Mouse (Mus musculus) midbrain, embryonic 13.5 days (tissue): ENCODE results near the gene Crlf3. TPM values are rescaled to one million over a fixed set of nuclear protein-coding genes. Genes with fewer than 3 reads are reported as not detected.
A peak's percentile ranks its signal among the peaks of the same experiment; 100 is the strongest.
"Not testable (repeated sequence)": the region's sequence is repeated elsewhere in the genome, so short reads cannot be mapped to it uniquely, and the experiment has no call there.

Experiments used
- ATAC-seq: fragments of 200-750 bp; cut with Nextera tagmentation; 2 replicates; pipeline ENCODE4 v1.8.0; 2017; ENCODE audit warnings: mild to moderate bottlenecking, moderate TSS enrichment, moderate library complexity
- H3K27ac ChIP-seq: fragments of 300-500 bp; sonication (generic); 2 replicates; pipeline ENCODE4 v1.5.1; 2015; ENCODE audit warnings: inconsistent platforms, mild to moderate bottlenecking, moderate library complexity
- H3K27me3 ChIP-seq: fragments of 300-500 bp; sonication (generic); 2 replicates; pipeline ENCODE4 v1.6.1; 2015; ENCODE audit warnings: mild to moderate bottlenecking, inconsistent platforms
- H3K36me3 ChIP-seq: fragments of 300-500 bp; sonication (generic); 2 replicates; pipeline ENCODE4 v1.6.1; 2015; ENCODE audit warnings: mild to moderate bottlenecking, inconsistent platforms
- H3K4me1 ChIP-seq: fragments of 300-500 bp; sonication (generic); replicated peaks from 2 replicates; pipeline ENCODE4 v1.6.1; 2015; ENCODE audit warnings: inconsistent platforms
- H3K4me2 ChIP-seq: fragments of 300-500 bp; sonication (generic); replicated peaks from 2 replicates; pipeline ENCODE4 v1.6.1; 2015; ENCODE audit warnings: moderate library complexity, mild to moderate bottlenecking, inconsistent platforms
- H3K4me3 ChIP-seq: fragments of 300-500 bp; sonication (generic); replicated peaks from 2 replicates; pipeline ENCODE4 v1.5.1; 2015; ENCODE audit warnings: mild to moderate bottlenecking, inconsistent platforms
- H3K9ac ChIP-seq: fragments of 300-500 bp; sonication (generic); replicated peaks from 2 replicates; pipeline ENCODE4 v1.6.1; 2015; ENCODE audit warnings: mild to moderate bottlenecking, inconsistent platforms
- H3K9me3 ChIP-seq: fragments of 300-500 bp; sonication (generic); 2 replicates; pipeline ENCODE4 v1.6.1; 2016; ENCODE audit warnings: mild to moderate bottlenecking, inconsistent platforms
- WGBS: fragments of 180-500 bp; shearing (Covaris S2); methylation state at CpG from one replicate; pipeline ENCODE4 v1.1.7; 2015; 5-methylcytosine and 5-hydroxymethylcytosine counted together
- polyA plus RNA-seq: library from polyadenylated mRNA; unstranded; fragments of >200 nt; fragmentation: Nextera tagmentation; extraction: Ambion mirVana; gene quantifications from 2 replicates; pipeline ENCODE4 v1.2.1, GENCODE M21; 2015

Gene Crlf3
- polyA plus RNA-seq, 1 experiment from 2014 or later, result 14.1 TPM

GRCm38 (mm10) chr11:80081786-80082319 is 1.1 kb upstream of the Crlf3 start:
- no peak for ATAC-seq

GRCm38 (mm10) chr11:80080381-80080825 is 388 bp downstream of the Crlf3 start:
- peak overlapping the region; percentile 75 for H3K4me3 ChIP-seq
- under 1% methylated on average over 32 of the region's 32 CpGs for WGBS
- H3K27me3 ChIP-seq, result no peaks in the 10 kb centered on the region
- H3K4me1 ChIP-seq, result peaks cover 11% of the 10 kb centered on the region
- H3K9ac ChIP-seq, result peak overlapping the region; percentile 92
- H3K36me3 ChIP-seq, result no peaks in the 10 kb centered on the region
- no peak for ATAC-seq
- peak overlapping the region; percentile 74 for H3K4me2 ChIP-seq
- H3K9me3 ChIP-seq, result no peaks in the 10 kb centered on the region
- H3K27ac ChIP-seq, result peak overlapping the region; percentile 82

More at GRCm38 (mm10) chr11:80081786-80082319, 1.1 kb upstream of the Crlf3 start:
- no peaks in the 10 kb centered on the region for H3K36me3 ChIP-seq
- no peak overlapping the region for H3K9ac ChIP-seq
- peaks cover 11% of the 10 kb centered on the region for H3K4me1 ChIP-seq
- 81% methylated on average over 7 of the region's 7 CpGs for WGBS
- H3K4me2 ChIP-seq, result no peak overlapping the region
- H3K27ac ChIP-seq, result no peak overlapping the region
- H3K27me3 ChIP-seq, result no peaks in the 10 kb centered on the region
- no peaks in the 10 kb centered on the region for H3K9me3 ChIP-seq
- H3K4me3 ChIP-seq, result no peak overlapping the region

- H3K4me3 ChIP-seq, result peak overlapping the region; percentile 75
- H3K36me3 ChIP-seq, result no peaks in the 10 kb centered on the region
- no peaks in the 10 kb centered on the region for H3K27me3 ChIP-seq
- no peak for ATAC-seq
- H3K9me3 ChIP-seq, result no peaks in the 10 kb centered on the region
- peak overlapping the region; percentile 74 for H3K4me2 ChIP-seq
- no peak overlapping the region for H3K27ac ChIP-seq
- peaks cover 11% of the 10 kb centered on the region for H3K4me1 ChIP-seq
- H3K9ac ChIP-seq, result peak overlapping the region; percentile 92
- WGBS, result 66% methylated on average over 6 of the region's 6 CpGs
These were observed 1.0 kb downstream of the Crlf3 start for GRCm38 (mm10) chr11:80079751-80080150.

- Histone ChIP-seq H3K36me3 (no peaks in the 10 kb centered on the region), H3K9me3 (no peaks in the 10 kb centered on the region), H3K27me3 (no peaks in the 10 kb centered on the region), H3K4me2 (no peak overlapping the region), H3K4me3 (no peak overlapping the region), H3K9ac (no peak overlapping the region), H3K27ac (no peak overlapping the region), H3K4me1 (peaks cover 11% of the 10 kb centered on the region)
- 74% methylated on average over 1 of the region's 1 CpGs for WGBS
- ATAC-seq, result no peak
These were observed 2.0 kb downstream of the Crlf3 start for GRCm38 (mm10) chr11:80078831-80079230.

- 74% methylated on average over 13 of the region's 14 CpGs for WGBS
- no peaks in the 10 kb centered on the region for H3K27me3 ChIP-seq
- H3K9ac ChIP-seq, result no peak overlapping the region
These were observed 2.8 kb downstream of the Crlf3 start for GRCm38 (mm10) chr11:80077784-80078545.

GRCm38 (mm10) chr11:80075608-80076277 is 5.0 kb downstream of the Crlf3 start:
- Histone ChIP-seq H3K27me3 (no peaks in the 10 kb centered on the region), H3K4me3 (no peak overlapping the region), H3K27ac (no peak overlapping the region), H3K9ac (no peak overlapping the region), H3K4me2 (no peak overlapping the region), H3K4me1 (peaks cover 6% of the 10 kb centered on the region), H3K36me3 (no peaks in the 10 kb centered on the region), H3K9me3 (no peaks in the 10 kb centered on the region)
- 98% methylated on average over 5 of the region's 5 CpGs for WGBS
- no peak for ATAC-seq

More at GRCm38 (mm10) chr11:80077784-80078545, 2.8 kb downstream of the Crlf3 start:
- no peaks in the 10 kb centered on the region for H3K9me3 ChIP-seq
- no peak for ATAC-seq
- H3K4me2 ChIP-seq, result no peak overlapping the region
- H3K4me3 ChIP-seq, result no peak overlapping the region
- H3K36me3 ChIP-seq, result no peaks in the 10 kb centered on the region
- H3K27ac ChIP-seq, result no peak overlapping the region
- peaks cover 11% of the 10 kb centered on the region for H3K4me1 ChIP-seq

- H3K9me3 ChIP-seq, result no peaks in the 10 kb centered on the region
These were observed 8.4 kb downstream of the Crlf3 start for GRCm38 (mm10) chr11:80072365-80072764.

GRCm38 (mm10) chr11:80071039-80071438 is 9.8 kb downstream of the Crlf3 start:
- WGBS, result 95% methylated on average over 2 of the region's 2 CpGs
- Histone ChIP-seq H3K27ac (no peak overlapping the region), H3K4me2 (no peak overlapping the region)

More at GRCm38 (mm10) chr11:80072365-80072764, 8.4 kb downstream of the Crlf3 start:
- no peak for ATAC-seq
- Histone ChIP-seq H3K36me3 (no peaks in the 10 kb centered on the region), H3K9ac (no peak overlapping the region), H3K27ac (no peak overlapping the region), H3K4me2 (no peak overlapping the region), H3K27me3 (no peaks in the 10 kb centered on the region), H3K4me1 (no peaks in the 10 kb centered on the region), H3K4me3 (no peak overlapping the region)
- 95% methylated on average over 3 of the region's 3 CpGs for WGBS

GRCm38 (mm10) chr11:80069815-80070214 is 11.0 kb downstream of the Crlf3 start:
- no peak overlapping the region for H3K4me2 ChIP-seq
- H3K9ac ChIP-seq, result no peak overlapping the region
- no peaks in the 10 kb centered on the region for H3K4me1 ChIP-seq
- H3K27me3 ChIP-seq, result no peaks in the 10 kb centered on the region
- no peak overlapping the region for H3K4me3 ChIP-seq
- no peaks in the 10 kb centered on the region for H3K36me3 ChIP-seq
- ATAC-seq, result no peak
- no peaks in the 10 kb centered on the region for H3K9me3 ChIP-seq
- 84% methylated on average over 3 of the region's 3 CpGs for whole genome bisulfite sequencing
- H3K27ac ChIP-seq, result no peak overlapping the region

More at GRCm38 (mm10) chr11:80071039-80071438, 9.8 kb downstream of the Crlf3 start:
- H3K36me3 ChIP-seq, result no peaks in the 10 kb centered on the region
- H3K4me3 ChIP-seq, result no peak overlapping the region
- H3K4me1 ChIP-seq, result no peaks in the 10 kb centered on the region
- H3K9me3 ChIP-seq, result no peaks in the 10 kb centered on the region
- ATAC-seq, result no peak
- H3K9ac ChIP-seq, result no peak overlapping the region
- H3K27me3 ChIP-seq, result no peaks in the 10 kb centered on the region

- Histone ChIP-seq H3K4me1 (no peaks in the 10 kb centered on the region), H3K27ac (no peak overlapping the region), H3K9ac (no peak overlapping the region), H3K36me3 (no peaks in the 10 kb centered on the region; the same call in 1 of the 2 replicates), H3K4me2 (no peak overlapping the region), H3K4me3 (no peak overlapping the region), H3K27me3 (no peaks in the 10 kb centered on the region), H3K9me3 (no peaks in the 10 kb centered on the region)
- ATAC-seq, result no peak
- WGBS, result 93% methylated on average over 5 of the region's 5 CpGs
These were observed 13.2 kb downstream of the Crlf3 start for GRCm38 (mm10) chr11:80067558-80067957.

GRCm38 (mm10) chr11:80066373-80066772 is 14.4 kb downstream of the Crlf3 start:
- not testable (repeated sequence) for H3K36me3 ChIP-seq, H3K9ac ChIP-seq, H3K27me3 ChIP-seq, ATAC-seq, H3K4me2 ChIP-seq, H3K27ac ChIP-seq, H3K4me1 ChIP-seq, H3K4me3 ChIP-seq, H3K9me3 ChIP-seq
- WGBS, result 89% methylated on average over 4 of the region's 4 CpGs

GRCm38 (mm10) chr11:80062159-80062558 is 18.6 kb downstream of the Crlf3 start:
- no peak overlapping the region for H3K4me3 ChIP-seq
- no peaks in the 10 kb centered on the region for H3K4me1 ChIP-seq
- no peaks in the 10 kb centered on the region for H3K27me3 ChIP-seq
- H3K9ac ChIP-seq, result no peak overlapping the region
- peaks cover 20% of the 10 kb centered on the region for H3K36me3 ChIP-seq
- H3K9me3 ChIP-seq, result no peaks in the 10 kb centered on the region
- WGBS, result 68% methylated on average over 4 of the region's 4 CpGs
- no peak overlapping the region for H3K4me2 ChIP-seq
- no peak overlapping the region for H3K27ac ChIP-seq
- no peak for ATAC-seq
